Mouse (Mus musculus): ENCODE measurements around the gene Cmtr2.

Cmtr2 gene

DNA sequence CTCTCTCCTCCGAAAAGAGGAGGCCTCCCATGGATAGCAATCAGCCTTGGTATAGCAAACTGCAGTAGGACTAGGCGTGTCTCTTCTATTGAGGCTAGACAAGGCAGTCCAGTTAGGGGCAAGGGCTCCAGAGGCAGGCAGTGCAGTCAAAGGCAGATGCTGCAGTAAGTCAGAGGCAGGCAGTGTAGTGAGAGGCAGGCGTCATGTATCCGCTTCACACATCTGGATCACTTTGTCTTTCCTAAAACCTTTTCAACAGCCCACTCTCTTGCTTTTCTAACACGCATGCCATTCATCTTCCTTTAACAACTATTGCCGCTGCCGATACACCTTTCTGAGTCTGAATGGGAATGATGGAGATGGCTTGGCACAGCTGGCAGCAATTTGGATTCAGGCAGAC lies at the start of gene Cmtr2:
Gene Cmtr2, plus strand, starts transcription at position 301 of the 400 bp plus-strand sequence.
- in situ Hi-C loops (cut with MboI, MseI): no loop called here

DNA sequence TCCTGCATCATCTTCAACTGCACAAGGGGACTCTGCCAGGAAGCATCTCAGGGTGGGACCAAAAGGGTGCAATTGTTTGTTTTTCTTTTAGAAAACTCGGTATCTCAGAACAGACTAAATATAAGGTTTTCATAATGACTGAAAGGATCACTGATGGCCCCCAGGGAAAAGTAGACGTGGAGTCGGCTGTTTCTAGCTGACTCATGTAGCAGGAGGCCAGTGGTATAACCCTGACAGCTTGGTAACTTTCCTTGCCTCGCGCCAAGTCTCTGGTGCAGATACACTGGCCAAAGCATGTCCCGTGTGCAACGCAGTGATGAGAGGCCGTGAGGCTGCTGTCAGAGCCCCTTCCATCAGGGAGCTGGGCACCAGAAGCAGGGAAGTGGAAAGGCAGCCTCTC lies 49.2 kb upstream of the Cmtr2 start:
- in situ Hi-C loops (cut with MboI, MseI): loop anchor here (25.0 kb wide), 1 partner anchor 321 kb away; no protein-coding TSS in a partner anchor

DNA sequence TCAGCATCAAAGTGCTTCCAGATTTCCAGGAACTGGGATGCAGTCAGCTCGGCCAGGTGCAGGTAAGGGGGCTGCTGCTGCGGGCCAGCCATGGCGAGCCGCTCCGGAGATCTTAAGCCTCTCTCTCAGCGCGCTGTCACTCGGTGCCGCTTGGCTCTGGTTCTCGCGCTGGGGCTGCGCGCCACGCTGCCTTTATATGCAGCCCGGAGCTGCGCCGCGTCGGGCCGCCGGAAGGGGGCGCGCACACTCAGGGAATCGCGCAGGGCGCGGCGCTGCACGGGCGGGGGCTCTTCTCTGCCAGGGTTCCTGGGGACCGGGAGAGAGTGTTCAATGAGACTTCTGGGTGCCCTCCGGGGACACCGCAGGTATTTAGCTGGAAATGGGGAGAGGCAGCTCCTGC lies 47.4 kb upstream of the Cmtr2 start, which contains the start of gene Calb2:
Gene Calb2, minus strand, starts transcription at position 165 of the 400 bp plus-strand sequence.
- in situ Hi-C loops (cut with MboI, MseI): loop anchor here (25.0 kb wide), 1 partner anchor 319 kb away; no protein-coding TSS in a partner anchor

DNA sequence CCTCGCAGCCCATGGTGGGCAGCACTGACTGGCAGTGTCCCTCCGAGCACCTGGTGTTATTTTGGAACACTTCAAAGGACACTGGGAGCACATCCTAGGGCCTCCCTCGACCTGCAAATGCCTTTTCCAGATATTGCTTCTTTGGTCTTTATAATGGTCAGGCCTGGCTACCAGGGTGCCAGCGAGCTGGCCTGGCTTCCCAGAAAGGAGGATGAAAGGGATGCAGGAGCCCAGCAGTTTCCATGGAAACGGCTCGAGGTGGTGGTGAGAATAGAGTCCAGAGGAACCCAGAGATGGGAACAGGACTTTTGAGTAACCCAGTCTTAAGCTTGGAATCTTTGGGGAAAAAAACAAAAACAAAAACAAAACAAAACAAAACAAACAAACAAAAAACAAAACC lies 43.3 kb upstream of the Cmtr2 start:
- in situ Hi-C loops (cut with MboI, MseI): loop anchor here (25.0 kb wide), 1 partner anchor 315 kb away; no protein-coding TSS in a partner anchor

DNA sequence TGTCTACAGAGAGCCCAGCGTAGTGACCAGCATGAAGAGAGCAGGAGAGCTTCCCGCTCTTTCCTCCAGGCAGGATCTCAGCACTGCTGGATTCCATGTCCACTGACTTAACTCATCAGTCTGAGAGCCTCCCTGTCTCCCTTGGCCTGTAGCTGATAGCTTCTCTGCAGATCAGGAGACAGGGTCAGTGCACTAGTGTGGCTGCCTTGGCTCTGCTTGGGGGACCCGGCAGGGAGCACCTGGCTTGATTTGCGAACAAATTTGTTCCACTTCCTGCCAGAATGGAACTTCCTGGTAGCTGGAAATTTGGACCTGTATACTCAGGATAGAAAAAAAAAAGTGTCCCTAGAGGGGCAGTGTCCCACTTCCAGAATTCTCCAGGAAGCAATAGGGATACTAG lies 40.6 kb upstream of the Cmtr2 start:
- in situ Hi-C loops (cut with MboI, MseI): loop anchor here (25.0 kb wide), 1 partner anchor 312 kb away; no protein-coding TSS in a partner anchor

DNA sequence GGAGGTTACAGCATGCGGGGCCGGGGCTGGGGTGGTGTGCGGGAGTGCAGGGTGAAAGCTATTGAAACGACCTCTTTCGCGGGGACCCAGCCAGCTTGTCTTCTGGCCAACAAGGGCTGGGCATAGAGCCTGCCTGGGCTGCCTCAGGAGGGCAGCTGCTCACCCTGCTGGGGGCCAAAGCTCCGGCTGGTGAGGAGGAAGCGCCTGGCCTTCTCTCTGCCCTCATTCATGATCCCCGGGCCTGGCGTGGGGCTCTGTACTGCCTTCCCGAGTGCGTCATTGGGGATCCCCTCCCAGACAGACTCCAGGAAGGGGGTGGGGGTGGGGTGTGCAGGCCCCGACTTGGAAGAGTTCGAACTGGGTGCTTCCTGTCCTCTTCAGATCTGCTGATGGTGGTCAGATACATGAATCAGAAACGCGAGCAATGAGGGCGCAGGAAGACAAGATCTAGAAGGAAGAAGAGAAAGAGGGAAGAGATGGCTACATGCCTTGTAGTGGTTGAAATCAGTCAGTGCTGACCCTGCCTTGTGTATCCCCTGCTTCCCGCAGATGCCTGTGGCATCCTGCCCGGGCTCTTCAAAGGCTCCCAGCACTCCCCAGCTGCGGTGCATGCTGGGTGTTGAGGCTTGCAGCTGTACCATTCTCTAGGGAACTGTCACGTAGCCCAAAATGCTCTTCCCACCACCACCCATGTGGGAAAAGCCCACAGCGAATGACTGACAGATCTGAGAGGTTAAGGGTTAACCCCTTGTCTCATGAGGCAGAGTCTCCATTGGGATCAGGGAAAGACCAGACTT lies 37.9 kb upstream of the Cmtr2 start:
- in situ Hi-C loops (cut with MboI, MseI): no loop called here

DNA sequence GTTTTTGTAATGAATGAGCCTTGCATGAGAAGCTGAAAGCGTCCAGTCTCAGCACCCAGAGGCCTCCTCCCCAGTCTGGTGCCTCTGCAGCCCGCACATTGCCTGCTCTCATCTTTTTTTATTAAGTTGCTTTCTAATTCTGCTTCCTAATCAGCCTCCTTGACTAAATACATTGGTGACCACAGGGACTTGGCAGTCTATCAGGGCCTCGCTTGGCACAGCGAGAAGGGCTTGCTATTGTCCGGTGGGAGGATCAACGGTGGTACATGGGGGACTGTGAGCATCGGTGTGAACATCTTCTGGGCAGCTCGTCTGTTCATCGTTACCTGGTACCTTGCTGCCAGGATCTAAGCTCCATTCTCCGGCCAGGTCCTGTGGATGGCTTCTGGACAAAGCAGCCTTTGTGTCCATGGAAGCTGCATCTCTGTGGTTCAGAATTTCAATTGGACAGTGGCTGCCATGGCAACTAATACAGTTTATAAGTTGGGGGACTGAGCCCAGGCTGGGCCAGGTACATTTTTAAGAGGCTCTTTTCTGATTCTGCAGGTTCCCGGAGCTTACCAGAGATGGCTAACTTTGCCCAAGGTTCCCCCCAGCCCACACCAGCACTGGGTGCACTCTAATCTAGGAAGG lies 32.6 kb upstream of the Cmtr2 start:
- in situ Hi-C loops (cut with MboI, MseI): no loop called here

DNA sequence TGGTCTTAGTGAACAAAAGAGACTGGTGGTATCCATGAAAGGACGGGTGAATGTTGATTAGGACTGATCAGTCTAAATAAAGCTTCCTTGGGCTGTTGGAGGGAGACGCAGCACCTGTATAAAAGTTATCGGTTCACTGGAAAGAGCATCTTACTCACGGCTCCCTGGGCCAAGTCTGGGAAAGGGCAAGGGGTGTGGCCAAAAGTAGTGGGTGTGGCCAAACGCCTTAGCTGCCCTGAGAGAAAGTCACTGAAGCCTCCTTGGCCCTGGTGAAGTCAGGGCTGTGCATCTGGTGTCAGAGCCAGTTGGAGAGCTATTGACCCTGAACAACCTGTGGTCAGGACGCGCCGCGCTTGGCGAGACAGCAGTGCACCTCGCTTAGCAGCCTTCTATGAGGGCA lies 31.7 kb upstream of the Cmtr2 start:
- in situ Hi-C loops (cut with MboI, MseI): no loop called here

DNA sequence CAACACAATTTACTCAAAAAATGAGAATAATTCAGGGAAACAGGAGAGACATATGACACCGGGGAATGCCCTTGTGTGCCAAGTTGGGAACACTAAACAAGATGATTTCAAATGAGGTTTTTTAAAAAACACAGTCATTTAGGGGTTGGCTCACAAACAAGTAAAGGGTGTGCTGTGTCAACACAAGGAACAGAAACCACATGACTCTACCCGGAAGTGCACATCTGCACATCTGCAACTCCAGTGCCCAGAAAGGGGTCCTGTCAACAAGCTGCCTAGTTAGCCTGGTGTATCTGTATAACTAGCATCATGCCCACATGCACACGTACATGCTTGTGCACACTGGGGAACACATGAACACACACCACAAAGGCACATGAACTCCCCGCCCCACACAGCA lies 29.9 kb upstream of the Cmtr2 start:
- in situ Hi-C loops (cut with MboI, MseI): no loop called here

DNA sequence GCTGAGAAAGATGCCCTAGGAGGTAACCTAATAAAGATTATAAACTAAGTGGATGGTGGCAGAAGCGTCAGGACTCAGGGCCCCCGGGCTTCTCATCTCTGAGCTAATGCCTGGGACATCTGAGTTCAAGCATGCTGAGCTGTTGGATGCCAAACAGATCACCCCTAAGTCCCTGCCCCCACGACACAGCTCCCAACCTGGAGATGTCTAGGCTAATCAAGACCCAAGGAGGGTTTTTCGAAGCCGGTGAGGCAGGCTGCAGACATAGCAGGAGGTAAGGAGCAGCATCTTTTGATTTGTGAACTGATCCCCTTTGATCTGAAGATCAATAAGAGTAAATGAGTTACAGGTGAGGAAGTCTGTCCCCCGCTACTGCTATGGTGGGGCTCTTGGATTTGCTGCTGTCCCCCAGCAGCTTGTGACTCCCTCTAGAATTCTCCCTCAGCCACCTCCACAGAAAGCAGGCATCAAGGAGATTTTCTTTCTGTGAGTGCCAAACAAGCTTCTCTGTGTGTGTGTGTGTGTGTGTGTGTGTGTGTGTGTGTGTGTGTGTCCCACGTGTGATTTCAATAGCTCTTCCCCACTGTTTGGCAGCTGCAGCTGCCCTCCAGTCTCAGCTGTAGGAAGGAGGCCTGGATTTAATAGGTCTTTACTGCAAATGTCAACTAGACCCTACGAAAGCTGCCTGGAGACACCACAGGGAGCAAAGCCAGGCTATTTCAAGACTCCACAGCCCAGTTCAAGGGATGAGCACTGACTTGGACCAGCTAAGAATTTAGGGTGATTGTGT lies 26.3 kb upstream of the Cmtr2 start:
- in situ Hi-C loops (cut with MboI, MseI): no loop called here

DNA sequence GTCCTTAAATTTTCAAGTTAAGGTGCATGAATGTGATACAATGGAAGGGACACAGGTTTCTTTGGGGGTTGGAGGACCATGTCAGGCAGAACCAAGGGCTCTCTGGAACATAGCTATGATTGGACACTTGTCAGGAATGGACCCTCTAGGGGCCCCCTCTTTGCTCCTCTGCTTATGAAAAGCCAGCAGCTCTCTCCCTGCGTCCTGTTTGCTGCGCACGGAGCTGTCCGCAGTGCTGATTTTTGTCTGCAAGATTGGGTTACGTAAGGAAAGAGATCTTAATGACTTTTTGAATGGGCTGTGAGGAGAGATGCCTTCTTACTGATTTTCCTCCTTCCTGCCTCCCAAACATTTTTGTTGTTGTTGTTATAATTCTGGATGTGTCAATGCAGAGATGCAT lies 18.8 kb upstream of the Cmtr2 start:
- in situ Hi-C loops (cut with MboI, MseI): no loop called here

DNA sequence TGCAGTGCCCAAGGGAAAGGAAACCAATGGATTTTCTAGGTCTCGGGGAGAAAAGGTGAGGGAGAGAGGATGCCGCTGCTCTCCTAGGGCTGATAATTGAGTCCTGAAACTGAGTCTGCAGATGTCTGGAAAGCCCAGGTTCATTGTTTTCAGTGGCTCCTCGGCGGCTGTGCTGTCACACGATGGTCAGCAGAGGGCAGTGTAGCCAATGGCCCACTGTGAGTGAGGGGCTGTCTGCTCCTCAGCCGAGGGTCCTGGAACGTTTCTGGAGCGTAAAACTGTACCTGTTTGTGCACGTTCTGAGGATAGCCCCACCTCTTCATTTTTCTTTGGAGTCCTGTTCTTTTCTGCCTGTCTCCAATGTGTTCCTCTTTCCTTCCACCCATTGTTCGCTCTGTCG lies 13.7 kb upstream of the Cmtr2 start:
- in situ Hi-C loops (cut with MboI, MseI): no loop called here

DNA sequence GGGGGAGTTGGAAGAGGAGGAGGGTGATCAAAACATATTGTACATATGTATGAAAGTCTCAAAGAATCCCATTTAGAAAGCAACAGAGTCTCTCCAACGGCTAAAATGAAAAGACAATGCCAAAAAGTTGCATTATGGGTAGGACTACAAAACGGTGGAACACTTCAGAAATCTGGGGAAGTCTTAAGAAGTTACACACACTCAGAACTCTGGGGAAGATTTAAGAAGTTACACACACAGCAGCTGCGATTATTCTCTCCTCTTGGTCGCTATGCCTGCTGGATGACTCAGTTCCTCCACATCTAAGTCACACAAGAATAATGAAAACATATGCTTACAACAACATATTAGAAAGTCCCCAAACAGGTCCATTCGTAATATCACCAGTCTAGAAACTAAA lies 788 bp downstream of the Cmtr2 start:
- in situ Hi-C loops (cut with MboI, MseI): no loop called here

DNA sequence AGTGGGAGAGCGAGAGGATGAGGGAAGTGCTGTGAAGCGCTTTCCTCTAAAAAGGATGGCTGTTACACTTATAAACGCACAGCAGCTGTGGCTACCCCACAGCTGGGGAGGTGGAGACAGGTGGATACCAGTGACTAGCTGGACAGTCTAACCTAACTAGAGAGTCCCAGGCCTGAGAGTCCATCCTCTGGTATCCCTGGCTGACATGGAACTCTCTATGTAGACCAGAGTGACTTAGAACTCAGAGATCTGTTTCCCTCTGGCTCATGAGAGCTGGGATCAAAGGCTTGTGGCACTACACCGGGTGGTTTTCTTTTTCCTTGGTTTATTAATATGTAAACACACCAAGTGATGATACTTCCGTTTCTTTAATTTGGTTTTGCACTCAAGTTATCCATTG lies 1.7 kb downstream of the Cmtr2 start:
- in situ Hi-C loops (cut with MboI, MseI): no loop called here

DNA sequence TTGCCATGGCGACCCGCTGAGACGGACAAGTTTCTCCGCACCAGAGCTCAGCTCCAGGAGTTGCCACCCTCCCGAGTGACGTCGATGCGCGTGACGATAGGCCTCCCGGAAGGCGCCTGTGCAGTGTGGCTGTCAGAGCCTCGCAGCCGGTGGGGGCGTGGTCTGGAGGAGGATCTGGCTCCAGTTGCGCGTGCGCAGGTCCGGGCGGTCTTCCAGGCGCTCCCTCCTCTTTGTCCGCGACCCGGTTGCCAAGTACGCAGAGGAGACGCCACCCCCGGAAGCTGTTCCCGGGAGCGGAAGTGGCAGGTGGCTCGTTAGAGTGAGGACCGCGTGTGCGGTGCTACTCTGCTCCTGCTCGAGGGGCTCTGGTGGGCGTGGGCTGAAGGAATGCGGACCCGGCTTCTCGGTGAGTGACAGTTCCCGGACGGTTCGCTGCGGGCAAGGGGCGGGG lies 2.2 kb downstream of the Cmtr2 start:
- in situ Hi-C loops (cut with MboI, MseI): no loop called here

DNA sequence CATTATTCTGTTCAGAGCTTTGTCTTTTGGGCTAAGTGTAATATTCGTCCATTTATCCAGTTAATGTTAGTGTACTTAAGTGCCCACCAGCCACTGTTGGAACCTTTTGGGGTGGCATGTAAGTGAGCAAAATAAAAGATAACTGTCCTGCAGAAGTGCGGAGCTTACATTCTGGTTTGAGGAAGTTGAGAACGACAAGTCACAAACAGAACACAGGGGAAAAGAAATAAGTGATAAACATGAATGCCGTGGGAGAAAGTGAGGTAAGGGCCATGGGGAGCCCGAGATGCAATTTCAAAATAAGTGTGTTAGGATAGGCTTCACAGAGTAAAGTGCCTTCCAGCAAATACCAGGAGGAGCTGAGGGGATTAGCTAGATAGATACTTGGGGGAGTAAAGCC lies 3.0 kb downstream of the Cmtr2 start:
- in situ Hi-C loops (cut with MboI, MseI): no loop called here

DNA sequence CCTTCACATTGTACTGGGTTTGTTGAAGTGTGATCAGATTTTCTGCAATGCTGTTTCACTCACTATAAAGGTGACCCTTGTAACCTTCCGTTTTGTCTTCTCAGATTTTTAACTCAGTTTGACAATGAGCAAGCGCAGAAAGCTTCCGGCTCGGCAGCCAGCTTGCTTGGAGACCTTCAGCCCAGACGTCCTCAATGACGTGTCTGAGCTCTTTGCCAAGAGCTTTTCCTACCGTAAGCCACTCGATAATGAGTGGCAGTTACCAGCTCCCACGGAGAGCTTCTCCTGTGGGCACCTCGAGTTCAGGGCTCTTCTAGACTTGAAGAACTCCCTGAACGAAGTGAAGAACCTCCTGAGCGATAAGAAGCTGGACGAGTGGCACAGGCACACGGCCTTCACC lies 5.5 kb downstream of the Cmtr2 start:
- in situ Hi-C loops (cut with MboI, MseI): loop anchor here (5.0 kb wide), 1 partner anchor 529 kb away; the partner anchor contains the start of gene Ist1

DNA sequence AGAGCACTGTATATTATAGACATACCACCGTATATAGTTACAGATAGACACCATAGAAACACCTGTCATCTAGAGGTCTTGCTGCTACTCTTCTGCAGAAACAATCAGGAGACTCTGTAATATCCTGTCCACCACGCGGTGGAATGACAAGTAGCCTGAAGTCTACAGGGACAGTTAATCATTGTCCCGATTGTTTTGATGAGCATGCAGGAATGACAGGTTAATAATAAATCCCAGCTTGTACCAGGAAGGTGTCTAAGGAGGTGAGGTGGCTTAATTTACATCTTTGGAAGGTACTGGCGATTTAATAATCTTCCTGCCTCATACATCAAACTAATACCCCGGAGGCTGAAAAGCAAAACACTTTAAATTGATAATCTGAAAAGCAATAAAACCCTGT lies 15.3 kb downstream of the Cmtr2 start:
- in situ Hi-C loops (cut with MboI, MseI): no loop called here

DNA sequence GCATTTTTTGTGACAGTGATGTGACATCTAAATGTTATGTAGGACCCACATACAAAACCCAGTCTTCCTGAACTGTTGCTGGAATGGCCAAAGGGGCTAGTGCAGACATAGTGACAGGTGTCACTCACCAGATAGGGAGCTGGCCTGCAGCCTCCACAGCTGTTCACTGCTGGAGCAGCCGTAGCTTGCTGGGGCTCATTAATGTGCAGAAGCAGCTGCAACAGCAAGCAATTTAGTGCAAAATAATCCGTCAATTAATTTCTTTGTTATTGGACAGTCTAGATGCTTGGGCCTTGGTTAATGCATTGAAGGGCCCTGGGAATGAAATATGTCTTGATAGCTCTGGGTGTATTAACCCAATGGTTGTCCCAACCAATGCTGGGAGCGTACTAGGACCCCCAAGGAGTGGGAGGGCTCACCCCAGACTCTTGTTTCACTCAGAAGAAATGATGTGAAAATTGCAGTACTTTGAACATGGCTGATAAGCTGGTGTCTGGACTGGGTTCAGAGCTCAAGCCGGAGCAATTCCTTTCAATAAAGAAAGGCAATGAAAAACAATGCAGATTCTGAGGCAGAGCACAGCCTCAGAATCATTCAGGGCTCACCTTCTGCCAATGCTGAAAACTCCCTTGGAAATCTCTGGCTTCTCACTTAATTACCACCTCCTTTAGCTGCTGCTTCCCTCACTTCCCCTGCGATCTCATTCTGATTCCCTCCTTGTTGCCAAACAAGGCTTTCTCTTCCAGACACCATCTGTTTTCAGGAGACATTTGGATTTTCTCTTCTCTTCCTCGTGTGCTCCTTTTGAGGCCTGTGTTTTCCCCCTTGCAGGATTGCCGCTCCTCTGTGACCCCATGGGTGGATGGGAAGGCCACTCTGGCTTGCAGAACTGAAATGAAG lies 27.1 kb downstream of the Cmtr2 start:
- in situ Hi-C loops (cut with MboI, MseI): no loop called here

DNA sequence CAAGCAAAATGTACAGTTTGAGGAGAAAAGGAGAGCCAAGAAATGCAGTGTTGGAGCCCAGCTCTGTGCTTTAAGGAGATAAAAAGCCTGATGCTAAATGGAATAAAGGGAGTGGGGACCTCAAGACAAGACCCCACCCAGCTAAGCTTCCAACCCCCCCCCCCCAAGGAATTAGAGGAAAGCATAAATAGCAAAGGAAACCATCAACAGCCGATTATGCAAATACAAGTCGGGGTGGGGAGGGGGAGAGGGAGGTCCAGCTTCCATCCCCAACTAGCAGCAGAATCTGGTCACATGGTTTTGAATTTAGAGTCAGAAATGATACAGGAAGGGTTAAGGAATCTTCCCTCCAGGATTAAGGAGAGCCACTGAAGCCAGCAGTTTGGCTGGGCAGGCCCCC lies 29.1 kb downstream of the Cmtr2 start:
- in situ Hi-C loops (cut with MboI, MseI): no loop called here

DNA sequence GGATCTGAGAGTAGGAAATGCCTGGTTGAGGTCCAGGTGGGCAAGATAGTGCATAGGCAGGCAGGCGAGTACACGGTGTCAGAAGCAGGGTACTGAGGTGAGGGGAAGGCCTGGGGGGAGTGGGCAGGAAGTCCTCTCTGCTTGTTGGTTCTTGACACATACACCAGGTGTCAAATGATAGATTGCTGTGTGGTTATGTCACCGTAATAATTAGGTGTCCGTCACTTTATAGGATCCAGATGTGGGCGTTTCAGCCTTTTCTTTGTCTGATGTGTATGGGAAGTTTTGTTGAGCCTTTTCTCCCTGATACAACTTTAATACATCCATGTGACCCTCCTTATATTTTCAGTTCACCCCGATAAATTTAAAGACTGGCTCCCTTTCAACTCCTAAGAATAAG lies 31.8 kb downstream of the Cmtr2 start:
- in situ Hi-C loops (cut with MboI, MseI): no loop called here

All from regulatory T cell (primary cell).